Mouse (Mus musculus) monocyte, adult 5-6 weeks (primary cell): ENCODE measurements at regions not wholly inside any gene's neighbourhood (a gene's known extent, or its start where the extent isn't known, plus 50 kb on each side); places are given as distances from the start of the nearest gene placed in this dataset.
"Not testable (repeated sequence)": the region's sequence is repeated elsewhere in the genome, so short reads cannot be mapped to it uniquely, and the experiment has no call there.

ENCODE experiments used
- ATAC-seq: fragments of 153-309, 156-312 bp; replicated peaks from 2 replicates; pipeline ENCODE4 v1.8.0; 2017; ENCODE audit warnings: mild to moderate bottlenecking; ENCODE audit not compliant: low TSS enrichment, insufficient number of reproducible peaks, severe bottlenecking, poor library complexity, low FRiP score

DNA sequence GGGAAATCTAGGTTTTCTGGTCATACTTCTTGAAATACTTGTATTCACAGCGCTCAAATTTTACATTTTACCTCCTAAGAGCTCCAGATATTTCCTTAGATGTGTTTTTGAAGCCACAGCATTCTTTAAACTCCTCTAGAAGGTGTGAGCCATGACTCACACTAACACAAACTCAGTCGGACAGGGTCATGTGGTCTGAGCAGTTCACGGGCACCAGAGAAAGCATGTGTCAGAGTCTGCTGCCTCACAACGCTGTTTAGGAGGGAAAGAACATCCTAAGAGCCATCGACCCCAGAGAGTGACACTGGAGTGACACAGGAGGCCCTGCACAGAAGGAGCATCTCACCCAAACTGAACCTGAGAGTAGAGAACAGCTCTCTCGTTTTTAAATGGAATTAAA lies 332.2 kb downstream of the Lrig3 start:
- ATAC-seq, result no peak

DNA sequence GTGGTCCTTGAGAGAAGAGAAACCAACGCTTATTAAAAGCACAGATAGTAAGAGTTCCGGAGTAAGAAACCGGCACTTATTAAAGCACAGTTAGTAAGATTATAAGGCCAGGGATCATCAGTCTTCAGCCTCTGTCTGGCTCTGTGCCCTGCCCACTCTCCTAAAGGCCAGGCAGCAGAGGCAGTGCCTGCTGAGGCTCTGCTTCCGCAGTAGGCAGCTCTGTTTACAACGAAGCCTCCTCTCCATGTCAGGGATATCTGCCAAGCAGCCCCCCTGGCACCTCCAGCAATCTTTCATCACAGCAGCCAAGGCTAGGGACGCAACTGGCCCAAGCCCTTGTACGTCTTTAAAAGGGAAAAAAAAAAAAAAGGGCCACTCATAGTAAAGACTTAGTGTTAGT lies 329.9 kb downstream of the Lrig3 start:
- no peak for ATAC-seq

DNA sequence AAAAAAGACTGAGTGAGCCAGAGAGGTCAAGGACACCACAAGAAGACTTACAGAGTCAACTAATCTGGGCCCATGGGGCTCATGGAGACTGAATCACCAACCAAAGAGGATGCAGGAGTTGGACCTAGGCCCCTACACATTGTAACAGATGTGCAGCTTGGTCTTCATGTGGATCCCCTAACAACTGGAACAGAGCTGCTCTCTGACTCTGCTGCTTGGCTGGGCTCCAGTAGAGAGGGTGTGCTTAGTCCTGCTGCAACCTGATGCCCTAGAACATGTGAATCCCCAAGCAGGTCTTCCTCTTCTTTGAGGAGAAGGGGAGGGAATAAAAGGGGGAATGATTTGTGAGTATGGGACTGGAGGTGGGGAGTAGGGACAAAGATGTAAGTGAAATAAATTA lies 325.8 kb downstream of the Lrig3 start:
- no peak for ATAC-seq

DNA sequence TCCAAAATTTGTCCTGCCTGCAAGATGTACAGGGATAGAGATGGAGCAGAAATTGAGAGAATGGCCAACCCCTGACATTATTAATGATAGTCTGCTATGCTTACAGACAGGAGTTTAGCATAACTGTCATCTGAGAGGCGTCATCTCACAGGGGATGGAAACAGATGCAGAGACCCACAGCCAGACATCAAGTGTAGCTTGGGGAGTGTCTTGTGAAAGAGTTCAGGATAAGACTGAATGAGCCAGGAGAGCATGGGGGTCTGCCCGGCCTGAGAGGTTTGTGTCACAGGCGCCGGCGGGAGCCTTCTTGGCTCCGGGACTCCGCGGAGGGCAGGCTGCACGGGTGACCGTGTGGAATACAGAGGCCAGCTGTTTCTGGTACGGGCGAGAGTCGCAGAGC lies 319.1 kb downstream of the Lrig3 start:
- ATAC-seq, result not testable (repeated sequence)

DNA sequence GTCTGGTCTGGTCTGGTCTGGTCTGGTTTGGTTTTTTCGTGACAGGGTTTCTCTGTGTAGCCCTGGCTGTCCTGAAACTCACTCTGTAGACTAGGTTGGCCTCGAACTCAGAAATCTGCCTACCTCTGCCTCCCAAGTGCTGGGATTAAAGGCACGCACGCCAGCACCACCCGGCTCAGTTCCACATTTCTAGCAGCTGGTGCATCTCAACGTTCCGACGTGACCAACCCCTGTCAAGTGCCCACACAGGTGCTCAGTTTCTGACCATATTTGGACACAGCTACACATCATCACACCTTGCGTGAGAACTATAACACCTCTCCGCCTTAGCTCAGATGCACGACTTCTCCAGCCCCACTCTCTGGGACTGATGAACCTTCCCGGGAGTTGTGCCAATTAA lies 304.4 kb downstream of the Lrig3 start:
- ATAC-seq, result no peak

DNA sequence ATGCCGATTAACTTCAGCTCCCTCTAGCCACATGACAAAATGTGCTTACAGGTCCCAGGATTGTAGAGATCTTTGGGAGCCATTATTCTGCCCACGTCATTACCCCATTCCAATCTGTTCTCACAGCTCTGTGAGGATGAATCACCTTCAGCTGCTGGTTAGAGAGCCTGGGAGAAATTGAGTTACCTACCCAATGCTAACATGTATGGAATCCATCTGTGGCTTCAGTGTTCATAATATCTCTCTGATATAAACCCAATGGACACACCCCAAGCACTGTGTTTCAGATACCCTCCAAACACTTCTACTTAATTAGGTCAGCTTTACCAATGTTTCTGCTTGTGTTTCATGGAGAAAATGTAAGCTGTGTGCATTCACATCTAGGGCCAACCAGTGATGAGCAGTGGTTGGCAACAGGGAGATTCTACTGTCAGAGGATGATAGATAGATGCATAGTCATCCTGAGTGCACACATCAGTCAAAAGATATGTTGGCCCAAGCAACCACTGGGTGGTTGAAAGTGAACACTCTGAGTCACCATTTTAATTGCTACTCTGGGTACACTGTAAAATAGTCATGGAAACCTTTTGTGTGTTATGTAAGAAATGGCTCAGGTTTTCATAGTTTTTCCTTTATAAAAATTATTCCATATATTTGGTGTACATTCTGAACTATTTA lies 301.5 kb downstream of the Lrig3 start:
- ATAC-seq, result no peak

DNA sequence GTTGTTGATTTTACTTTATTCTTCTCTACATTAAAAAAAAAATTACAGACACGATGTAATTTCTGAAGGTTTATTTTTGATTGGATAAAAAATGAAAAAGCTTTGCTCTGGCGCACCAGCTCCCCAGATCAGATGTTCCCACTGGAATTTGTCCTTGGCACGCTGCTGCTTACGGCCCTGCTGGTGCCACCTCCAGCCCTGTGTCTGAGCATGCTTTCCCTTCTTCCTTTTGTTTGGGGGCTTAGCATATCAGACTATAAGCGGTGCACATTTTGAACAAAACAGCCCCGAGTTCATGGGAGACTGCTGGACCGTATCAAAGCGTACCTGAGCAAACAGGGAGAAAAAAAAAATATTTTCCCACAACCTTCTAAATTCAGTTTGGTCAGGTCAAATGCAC lies 291.2 kb downstream of the Lrig3 start:
- ATAC-seq, result no peak

DNA sequence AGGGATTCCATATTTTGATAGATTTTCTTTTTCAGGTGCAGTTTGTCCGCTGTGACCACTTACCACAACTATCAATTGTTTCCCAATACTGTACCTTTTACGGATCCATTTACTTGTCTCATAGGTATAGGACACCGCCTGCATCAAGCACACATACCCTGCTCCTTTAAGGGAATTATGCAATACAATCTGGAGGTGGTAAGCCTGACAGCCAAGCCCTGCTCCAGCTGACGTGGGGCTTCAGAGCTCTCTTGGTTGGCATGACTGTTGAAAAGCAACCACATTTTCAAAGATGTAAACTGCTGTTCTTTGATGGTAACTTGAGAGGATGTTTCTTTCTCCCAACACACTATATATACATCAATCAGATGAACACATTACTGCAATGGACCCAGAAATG lies 288.2 kb downstream of the Lrig3 start:
- ATAC-seq, result no peak

DNA sequence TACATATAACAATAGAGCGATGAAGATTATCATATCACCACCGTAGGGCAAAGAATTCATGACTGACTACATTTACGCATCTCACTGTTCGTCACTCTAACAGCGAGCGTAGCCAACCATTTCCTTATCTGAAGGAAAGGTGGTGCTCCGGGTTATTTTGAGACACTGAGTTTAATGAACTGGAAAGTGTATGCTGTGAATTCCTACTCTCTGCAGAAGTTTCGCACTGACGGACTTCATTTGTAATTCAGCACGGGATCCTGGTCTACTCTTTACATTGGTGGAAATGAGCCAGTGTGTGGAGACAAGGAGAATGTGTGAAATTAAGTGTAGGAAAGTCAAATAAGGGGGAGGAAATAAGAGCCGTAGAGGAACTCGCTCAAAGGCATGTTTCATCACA lies 283.2 kb downstream of the Lrig3 start:
- ATAC-seq, result no peak

DNA sequence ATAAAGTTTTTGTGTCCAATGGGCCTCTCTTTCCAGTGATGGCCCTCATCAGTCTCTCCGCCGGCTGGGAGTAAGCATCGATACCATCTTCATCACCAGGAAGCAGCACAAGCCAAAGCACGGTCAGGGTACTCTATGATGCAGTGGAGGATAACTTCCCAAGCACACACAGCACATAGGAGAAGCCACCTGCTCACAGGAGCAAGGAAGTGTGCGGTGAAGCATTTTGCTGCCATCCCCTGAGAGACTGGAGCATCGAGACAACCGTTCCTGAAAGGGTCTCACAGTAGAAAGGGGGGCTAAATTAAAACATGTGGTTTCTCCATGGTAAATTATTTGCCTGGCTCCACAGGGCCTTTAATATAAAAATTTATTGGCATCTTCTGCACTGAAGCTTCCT lies 277.1 kb downstream of the Lrig3 start:
- ATAC-seq, result no peak

DNA sequence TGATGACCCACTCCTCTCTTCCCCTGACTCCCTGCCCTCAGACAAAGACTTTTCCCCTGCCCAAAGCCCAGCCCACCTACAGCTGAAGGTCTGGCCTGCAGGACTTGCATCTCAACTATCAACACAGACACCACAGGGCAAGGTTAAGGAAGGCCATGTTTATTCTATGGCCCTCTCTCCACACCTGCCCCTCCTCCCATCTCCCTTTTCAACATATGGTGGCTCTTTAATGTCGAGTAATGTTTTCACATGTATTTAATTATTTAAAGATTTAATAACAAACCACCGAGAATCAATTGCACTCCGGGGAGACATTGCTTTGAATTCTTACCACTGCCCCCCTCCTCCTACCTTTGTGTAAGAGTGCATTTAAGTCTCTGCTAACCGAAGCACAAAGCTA lies 273.6 kb downstream of the Lrig3 start:
- no peak for ATAC-seq
